Comparison of ENCODE assay signal across 8 mouse cellular contexts in the genomic region with DNA sequence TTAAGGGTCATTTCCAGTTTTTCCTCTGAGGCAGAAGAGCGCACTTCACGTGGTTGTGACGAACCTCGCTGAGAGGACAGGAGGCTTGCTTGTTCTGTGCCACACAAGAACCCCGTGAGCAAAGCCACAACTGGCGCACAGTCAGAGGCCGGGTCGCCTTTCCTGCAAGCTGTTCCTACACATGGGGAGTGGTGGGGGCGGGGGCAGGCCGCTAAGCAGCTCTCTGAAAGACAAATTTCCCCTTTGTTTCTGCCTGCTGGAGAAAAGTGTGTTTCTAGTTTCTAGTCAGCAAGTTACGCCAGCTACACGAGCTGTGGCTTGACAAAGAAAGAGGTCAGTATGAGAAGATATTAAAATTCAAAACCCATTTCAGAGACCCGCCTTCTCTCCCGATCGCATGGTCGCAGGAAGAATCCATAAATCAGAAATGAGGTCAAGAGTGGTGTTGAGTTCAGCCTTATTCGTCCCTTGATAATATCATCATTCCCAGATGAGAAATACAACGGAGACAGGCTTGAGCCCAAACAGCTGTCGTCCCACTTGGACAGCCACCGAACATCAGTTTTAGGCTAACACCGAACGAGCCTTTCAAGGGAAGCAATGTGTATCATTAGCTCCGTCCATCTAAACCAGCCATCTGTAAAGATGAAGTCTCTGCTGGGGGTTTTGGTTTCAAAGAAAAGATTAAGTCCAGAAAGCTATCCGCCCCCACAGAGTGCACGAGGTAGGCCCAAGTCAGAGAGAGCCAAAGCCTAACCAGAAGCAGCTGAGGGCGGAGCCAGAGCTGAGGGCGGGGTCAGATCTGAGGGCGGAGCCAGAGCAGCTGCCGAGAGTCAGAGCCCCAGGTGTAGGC. TPM values are rescaled to one million over a fixed set of nuclear protein-coding genes. Genes with fewer than 3 reads are reported as not detected.
DNase-seq lines count a peak whose midpoint lies in the region; ATAC-seq lines count a peak whose summit lies in the region.

No protein-coding gene starts in this region.

- DNase-seq in heart, adult 18-20 months, result peak; percentile 67 to 70
- DNase-seq in brain, adult 2 months (ENCODE audit: low read depth, low spot score), result peak; percentile 76
- DNase-seq in gastrocnemius, postnatal 14 days, result peak; percentile 64
- peak; percentile 61 for DNase-seq in kidney, adult 11 months
- peak; percentile 81 to 88 for DNase-seq in thymus, adult 18-20 months

- no peaks in the 10 kb centered on the region for H3K36me3 ChIP-seq in heart, embryonic 12.5 days
- no peaks in the 10 kb centered on the region for H3K36me3 ChIP-seq in liver, embryonic 15.5 days (replicated peaks)
- H3K36me3 ChIP-seq in neural tube, embryonic 12.5 days, result no peaks in the 10 kb centered on the region

- no peak overlapping the region for H3K4me3 ChIP-seq in heart, embryonic 12.5 days
- no peak overlapping the region for H3K4me3 ChIP-seq in liver, embryonic 15.5 days (replicated peaks)
- H3K4me3 ChIP-seq in neural tube, embryonic 12.5 days, result no peak overlapping the region

- H3K9ac ChIP-seq in heart, embryonic 12.5 days, result no peak overlapping the region
- H3K9ac ChIP-seq in liver, embryonic 15.5 days, result peak overlapping the region; percentile 9; the same call in 1 of the 2 replicates
- no peak overlapping the region; the same call in 1 of the 2 replicates for H3K9ac ChIP-seq in neural tube, embryonic 12.5 days

- no peaks in the 10 kb centered on the region for H3K9me3 ChIP-seq in heart, embryonic 12.5 days (replicated peaks)
- no peaks in the 10 kb centered on the region for H3K9me3 ChIP-seq in liver, embryonic 15.5 days (replicated peaks)
- no peaks in the 10 kb centered on the region for H3K9me3 ChIP-seq in neural tube, embryonic 12.5 days

- peaks cover 42% of the 10 kb centered on the region for H3K4me1 ChIP-seq in heart, embryonic 12.5 days (replicated peaks)
- H3K4me1 ChIP-seq in liver, embryonic 15.5 days (replicated peaks), result peaks cover 55% of the 10 kb centered on the region
- H3K4me1 ChIP-seq in neural tube, embryonic 12.5 days, result peaks cover 36% of the 10 kb centered on the region

- WGBS in heart, embryonic 12.5 days, result 52% methylated on average over 29 of the region's 29 CpGs
- whole genome bisulfite sequencing in liver, embryonic 15.5 days (ENCODE audit: insufficient replicate concordance), result 42% methylated on average over 29 of the region's 29 CpGs
- 35% methylated on average over 29 of the region's 29 CpGs for WGBS in neural tube, embryonic 12.5 days

- intact Hi-C loops in gastrocnemius, postnatal 14 days (cut with DNase I; ENCODE audit: low total_unique reads), result no loop called here

- no peak overlapping the region for H3K27ac ChIP-seq in heart, embryonic 12.5 days (ENCODE audit: poor library complexity, severe bottlenecking)
- H3K27ac ChIP-seq in liver, embryonic 15.5 days (replicated peaks), result peak overlapping the region; percentile 89
- H3K27ac ChIP-seq in neural tube, embryonic 12.5 days, result peak overlapping the region; percentile 57; the same call in 1 of the 2 replicates

- H3K4me2 ChIP-seq in heart, embryonic 12.5 days, result no peak overlapping the region
- H3K4me2 ChIP-seq in liver, embryonic 15.5 days, result peak overlapping the region; percentile 19
- H3K4me2 ChIP-seq in neural tube, embryonic 12.5 days (replicated peaks), result peak overlapping the region; percentile 30

- no peaks in the 10 kb centered on the region for H3K27me3 ChIP-seq in heart, embryonic 12.5 days (replicated peaks)
- H3K27me3 ChIP-seq in liver, embryonic 15.5 days, result no peaks in the 10 kb centered on the region
- H3K27me3 ChIP-seq in neural tube, embryonic 12.5 days (replicated peaks), result no peaks in the 10 kb centered on the region

- ATAC-seq in heart, embryonic 12.5 days (ENCODE audit: insufficient number of reproducible peaks, low FRiP score), result no peak
- peak; percentile 30 for ATAC-seq in liver, embryonic 15.5 days (ENCODE audit: insufficient read depth)
- 0 out of 2 replicates have a peak, but pooled peaks have one; percentile 4 for ATAC-seq in neural tube, embryonic 12.5 days (ENCODE audit: low FRiP score, low read depth)

RNA-seq across cellular contexts. Expression of a gene that starts 30.8 kb away (rescaled TPM):
- 100 to 1,000 TPM; 131 to 138 TPM for total RNA-seq in heart, adult 18-20 months (2021)
- polyA plus RNA-seq in heart, embryonic 12.5 days (2016; fragmentation: Nextera tagmentation; extraction: Ambion mirVana), result 27.0 and 28.1 TPM in 2 replicates
- 10 to 100 TPM; 40.2 to 42.2 TPM for total RNA-seq in gastrocnemius, postnatal 14 days (2021)
- 11.3 and 11.9 TPM in 2 replicates for polyA plus RNA-seq in liver, embryonic 15.5 days (2015; fragmentation: Nextera tagmentation; extraction: Ambion mirVana)
- 11.4 and 13.5 TPM in 2 replicates for polyA plus RNA-seq in neural tube, embryonic 12.5 days (2016; fragmentation: Nextera tagmentation; extraction: Ambion mirVana)
